Mouse (Mus musculus): Measurements from ENCODE around the gene Tmem131l.

The Tmem131l gene

DNA sequence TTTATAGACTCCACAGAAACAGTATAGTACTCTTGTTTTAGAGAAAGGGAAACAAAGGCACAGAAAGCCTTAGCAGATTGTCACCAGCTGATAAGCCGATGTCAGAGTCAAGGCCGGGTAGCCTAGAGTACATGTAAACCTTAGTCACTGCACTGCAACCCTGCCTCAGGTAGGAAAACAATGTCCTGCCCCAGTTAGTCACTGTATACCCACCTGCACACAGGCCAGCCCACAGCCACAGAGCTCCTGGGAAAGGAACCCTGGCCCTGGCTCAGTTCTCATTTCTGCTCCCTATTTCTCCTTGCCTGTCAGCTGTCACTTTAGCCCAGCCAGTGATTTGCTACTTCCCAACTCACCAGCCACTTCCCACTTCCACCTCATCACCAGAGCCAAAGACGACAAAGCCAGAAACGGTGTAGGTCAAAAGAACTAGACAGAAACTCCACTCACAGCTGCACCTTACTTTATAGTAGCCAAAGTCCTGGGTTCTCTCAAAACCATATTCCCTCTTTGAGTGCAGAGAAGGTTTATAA lies 24.4 kb downstream of the Tmem131l start:
- no peak for DNase-seq (ENCODE audit: low spot score in 2 of 2)

DNA sequence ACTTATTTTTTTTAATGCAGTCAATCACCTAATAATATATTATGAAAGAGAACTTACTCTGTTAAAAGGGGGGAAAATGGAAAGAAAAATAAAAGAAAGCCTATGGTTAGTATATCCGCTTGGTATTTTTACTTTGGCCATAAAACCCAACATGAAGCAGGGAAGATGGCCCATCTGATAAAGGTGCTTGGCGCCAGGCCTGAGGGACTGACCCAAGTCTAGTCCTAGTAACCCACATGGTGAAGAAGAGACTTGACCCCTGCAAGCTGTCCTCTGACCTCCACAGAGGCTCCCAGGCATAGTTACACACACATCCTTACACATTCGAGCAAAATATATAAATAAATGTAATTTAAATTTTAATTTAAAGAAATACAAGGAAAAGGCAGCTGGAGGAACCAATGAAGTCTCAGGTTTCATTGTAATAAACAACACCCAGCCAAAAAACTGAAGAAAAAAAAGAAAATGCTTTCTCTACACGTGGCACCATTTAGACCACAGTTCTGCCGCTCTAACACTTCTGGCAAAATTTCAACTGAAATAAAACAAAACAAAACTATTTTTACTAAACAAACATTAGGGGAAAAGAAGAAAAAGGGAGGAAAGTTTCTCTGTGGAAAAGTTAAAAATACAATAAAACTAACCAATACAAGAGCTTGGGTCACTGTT lies 28.8 kb downstream of the Tmem131l start:
- DNase-seq (ENCODE audit: low spot score in 2 of 2), result no peak

DNA sequence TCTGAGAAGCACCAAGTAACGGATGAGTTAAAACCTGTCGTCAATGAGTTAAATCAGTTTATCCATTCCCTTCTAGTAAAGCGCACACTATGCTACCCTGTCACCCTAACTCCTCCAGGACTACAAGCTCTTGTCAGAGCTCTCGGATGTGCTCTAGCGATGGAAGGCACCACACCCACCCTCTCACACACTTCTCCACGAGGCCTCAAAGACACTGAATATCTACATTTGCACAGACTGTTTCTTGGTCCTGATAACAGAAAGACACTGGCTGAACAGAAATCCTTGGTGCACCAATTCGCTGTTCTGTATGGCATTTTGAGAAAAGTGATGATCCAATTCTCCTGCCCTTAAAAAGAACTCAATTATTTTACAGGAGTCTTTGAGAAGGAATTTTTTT lies 34.0 kb downstream of the Tmem131l start:
- no peak for DNase-seq (ENCODE audit: low spot score in 2 of 2)

DNA sequence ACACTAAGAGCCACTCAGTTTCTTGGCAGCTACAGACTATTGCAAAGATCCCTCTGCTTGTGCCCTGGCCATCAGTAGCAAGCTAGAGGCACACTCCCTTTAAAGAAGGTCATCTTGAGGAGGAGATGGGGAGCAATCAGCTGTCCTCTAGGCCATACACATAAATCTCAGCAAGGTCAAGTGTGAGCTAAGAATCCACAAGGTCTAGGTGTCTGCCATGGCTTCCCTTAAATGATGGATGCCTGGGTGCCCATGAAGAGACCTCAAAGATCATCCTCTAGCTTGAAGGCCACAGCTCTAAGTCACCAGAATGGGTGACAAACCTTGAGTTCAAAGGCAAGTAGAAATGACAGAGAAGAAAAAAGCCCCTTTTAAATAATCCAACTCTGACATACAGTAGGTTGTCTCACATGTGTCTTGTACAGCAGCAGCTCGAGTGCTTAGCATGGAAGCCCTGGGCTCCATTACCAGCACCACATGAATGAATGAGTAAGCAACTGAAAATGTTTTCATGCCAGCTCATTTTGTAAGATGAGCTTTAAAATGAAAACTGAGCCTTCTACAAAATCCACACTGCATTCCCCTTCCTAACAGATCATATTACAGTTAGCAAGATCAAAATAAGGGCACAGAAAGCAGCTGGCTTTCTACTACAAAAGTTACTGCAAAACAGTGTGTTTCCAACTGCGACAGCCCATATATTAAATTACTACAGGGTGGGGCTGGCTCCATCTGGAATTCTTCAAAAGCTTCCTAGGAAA lies 35.5 kb downstream of the Tmem131l start:
- no peak for DNase-seq (ENCODE audit: low spot score in 2 of 2)

DNA sequence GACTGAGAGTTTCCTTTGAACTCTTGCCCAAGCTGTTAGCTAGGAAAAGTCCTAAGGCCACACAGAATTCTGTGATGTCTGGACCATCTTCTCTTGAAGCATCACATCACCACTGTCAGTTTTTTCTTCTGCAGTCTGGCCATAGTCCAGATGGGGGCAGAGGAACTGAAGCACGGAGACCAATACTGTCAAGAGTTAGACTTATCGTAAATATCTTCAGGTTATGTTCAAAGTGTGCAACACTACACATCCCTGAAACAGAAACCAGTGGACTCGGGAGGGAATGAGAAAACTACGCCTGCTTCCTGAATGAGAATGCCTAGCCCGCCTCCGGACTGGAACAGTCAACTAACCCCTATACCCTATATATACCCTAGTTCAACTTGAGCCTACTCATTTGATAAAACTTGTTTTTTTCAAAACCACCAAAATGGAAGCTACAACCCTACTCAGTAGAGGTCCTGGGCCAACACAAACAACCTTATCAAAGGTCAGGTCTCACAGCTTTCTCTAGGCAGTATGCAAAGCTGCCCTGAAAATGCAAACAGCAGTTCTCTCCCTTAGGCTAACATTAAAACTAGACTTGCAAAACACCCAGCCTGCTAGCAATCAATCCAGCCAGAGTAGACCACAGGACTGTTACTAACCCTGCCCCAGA lies 37.4 kb downstream of the Tmem131l start:
- no peak for DNase-seq (ENCODE audit: low spot score in 2 of 2)

DNA sequence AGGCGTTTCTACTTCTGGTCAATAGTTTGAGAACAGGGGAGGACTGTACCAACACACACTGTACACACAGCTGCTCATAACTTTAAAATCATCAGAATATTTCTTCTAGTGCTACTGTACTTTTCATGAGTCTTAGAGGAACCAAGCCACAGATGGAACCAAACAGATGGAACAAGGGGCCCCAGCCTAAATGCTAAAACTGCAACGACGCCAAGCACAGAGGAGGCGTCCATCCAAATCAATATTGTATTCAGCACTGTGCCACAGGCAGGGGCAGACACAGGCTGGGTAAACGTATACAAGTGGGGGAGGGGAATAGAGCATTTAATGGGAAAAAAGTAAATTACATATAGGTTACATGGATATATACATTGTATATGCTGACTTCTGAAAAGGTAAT lies 42.4 kb downstream of the Tmem131l start:
- no peak for DNase-seq (ENCODE audit: low spot score in 2 of 2)

DNA sequence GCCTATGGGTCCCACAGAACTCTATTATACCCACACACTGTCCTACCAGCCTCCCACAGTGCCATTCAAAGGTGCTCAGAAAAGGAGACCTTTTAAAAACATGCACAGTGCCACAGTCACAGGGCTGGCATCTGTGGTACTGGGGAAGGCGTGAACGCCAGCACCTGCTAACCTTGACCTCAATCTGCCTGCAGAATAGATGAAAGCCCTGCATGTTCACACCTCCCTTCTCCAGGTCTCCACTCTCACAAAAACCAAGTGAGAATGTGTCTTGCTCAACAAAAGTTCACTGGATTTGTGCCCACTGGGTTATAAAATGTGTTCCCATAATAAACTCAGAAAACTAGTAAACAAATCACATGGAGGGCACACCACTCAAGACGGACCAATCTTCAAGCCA lies 42.9 kb downstream of the Tmem131l start:
- DNase-seq (ENCODE audit: low spot score in 2 of 2), result no peak

DNA sequence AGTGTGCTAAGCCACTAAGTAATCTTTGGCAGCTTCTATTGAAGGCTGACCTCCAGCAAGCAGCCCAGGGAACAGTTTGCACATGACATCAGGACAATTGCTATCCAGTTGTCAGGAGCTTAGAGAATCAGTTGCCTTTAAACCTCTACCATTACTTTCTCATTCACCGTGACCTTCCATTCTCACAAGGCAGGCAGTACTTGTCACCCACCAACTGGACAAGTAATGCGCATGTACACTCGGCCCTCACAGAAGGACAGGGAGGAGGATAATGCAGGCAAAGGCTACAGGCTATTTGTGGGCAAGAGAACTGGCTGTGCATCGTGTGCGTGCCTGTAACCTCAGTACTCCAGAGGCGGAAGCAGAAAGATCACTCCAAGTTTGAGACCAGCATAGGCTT lies 43.9 kb downstream of the Tmem131l start:
- DNase-seq (ENCODE audit: low spot score in 2 of 2), result no peak

DNA sequence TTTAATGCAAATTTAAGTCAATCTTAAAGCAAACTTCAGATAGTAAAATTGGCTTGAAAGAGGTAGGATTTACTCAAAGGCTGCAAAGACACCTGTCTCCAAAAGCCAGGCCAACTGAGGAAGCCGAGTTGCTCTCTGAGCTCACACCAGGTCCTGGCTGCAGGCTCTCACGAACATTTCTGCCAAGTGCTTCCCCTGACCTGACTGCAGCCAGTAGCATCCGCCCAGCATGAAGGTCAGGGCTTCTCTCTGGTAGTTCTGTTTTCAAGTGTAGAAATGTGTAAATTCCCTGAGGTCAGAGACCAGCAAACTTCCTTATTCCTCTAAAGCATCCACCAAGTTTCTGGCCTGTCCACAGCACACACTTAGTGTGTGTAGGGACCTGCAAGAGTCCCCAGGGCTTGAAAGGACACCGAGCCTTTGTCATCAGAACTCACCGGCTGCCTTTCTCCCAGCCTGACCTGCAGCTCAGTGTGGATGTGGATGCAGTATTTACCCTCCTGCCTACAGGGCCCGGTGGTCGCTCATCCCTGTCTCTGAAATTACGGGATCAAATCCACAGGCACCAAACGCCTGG lies 44.6 kb downstream of the Tmem131l start:
- DNase-seq (ENCODE audit: low spot score in 2 of 2), result no peak

DNA sequence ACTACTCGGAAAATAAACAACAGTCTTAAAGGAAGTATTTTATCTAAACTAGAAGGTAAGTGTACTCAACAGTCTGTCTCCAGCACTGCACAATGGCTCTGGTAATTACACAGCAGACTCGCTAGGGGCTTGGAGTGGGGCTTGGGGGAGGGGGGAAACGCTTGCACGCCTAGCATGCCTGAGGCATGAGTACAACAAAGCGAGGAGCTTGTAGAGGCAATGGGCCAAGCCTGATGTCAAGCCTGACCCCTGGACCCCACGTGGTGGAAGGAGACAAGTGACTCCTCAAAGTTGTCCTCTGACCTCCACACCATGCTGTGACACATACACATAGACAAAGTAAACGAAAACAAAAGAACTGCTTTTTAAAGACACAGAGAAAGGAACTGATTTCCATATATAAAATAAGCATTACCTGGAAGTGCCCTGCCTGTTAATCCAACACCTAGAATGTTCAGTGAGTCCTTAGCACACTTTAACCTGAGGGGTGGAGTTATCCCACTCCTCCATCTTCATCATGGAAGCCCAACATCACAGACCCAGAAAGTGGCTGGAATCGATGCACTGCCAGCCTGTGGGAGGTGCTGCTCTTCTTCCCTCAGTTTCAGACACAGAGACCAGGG lies 45.6 kb downstream of the Tmem131l start:
- DNase-seq (ENCODE audit: low spot score in 2 of 2), result no peak

DNA sequence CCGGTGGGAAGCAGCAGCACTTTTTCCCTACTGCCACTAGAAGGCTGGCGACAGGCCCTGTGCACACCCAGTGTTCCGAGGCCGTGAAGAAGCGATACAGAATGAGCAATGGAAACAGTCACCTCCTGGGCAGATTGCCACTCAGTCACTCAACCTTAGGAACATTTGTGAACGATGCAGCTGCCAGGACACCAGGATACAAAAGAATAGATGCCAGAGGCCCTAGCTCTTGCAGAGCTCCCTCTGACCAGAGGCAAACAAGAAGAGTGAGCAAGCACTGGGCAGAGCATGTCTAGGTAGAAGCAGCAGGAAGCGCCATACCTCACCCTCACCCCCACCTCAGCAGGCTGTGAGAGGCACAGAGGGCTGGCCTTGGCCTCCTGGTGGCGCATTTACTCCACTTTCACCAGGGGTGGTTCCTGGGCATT lies 46.9 kb downstream of the Tmem131l start:
- DNase-seq (ENCODE audit: low spot score in 2 of 2), result no peak

DNA sequence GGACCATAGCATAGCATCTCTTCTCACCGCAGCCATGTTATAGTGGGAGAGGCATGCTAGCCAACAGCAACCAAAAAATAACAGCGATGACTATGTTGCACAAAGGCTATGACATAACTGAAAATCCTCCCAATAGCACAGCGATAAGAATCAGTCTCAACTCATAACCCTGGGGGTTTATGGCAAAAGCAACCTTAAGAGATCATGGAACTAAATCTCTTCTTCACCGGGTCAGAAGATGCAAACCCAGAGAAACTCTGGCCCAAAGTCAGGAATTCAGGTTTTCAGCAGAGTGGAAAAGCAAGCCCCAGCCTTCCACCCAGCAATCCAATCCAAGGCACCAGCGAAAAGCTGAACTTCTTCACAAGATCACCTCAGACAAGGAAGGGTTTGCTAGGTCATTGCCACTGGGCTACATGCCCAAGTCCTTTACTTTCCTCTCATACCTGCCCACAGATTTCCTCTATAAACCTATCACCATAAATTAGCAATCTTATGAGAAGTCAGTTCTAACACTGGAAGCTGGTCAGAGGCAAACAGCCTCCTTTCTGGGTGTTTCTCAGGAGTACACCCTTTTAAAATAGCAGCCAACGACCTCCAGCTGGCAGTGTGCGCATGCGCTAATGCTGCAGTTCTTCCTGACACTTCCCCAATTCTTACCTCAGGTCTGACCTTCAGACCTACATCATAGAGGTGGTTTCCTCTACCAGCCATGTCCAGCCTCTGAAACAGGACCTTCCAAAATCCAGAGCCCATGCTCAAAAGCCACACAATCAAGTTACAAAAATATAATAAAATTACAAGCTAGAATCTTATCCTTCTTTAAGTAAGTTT lies 48.1 kb downstream of the Tmem131l start:
- peak in 1 of 2 experiments; percentile 44 for DNase-seq (ENCODE audit: low spot score in 2 of 2)

DNA sequence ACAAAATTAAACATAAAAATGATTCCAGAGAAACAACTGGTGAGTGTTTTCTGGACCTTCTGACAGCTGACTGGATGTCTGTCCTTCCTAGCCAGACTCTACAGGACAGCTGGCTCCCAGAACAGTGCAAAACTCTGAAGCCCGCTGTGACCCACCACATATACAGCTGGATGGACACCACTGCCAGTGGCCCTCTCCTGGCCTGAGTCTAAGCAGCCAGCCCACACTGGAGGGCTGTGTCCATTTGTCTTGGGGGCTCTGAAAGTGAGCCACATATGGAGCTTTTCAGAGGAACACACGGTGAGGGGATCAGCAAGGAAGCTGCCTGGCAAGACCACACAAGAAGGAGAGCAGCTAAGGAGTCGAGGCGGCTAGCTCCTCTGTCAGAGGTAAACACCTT lies 51.8 kb downstream of the Tmem131l start:
- DNase-seq (ENCODE audit: low spot score in 2 of 2), result no peak

DNA sequence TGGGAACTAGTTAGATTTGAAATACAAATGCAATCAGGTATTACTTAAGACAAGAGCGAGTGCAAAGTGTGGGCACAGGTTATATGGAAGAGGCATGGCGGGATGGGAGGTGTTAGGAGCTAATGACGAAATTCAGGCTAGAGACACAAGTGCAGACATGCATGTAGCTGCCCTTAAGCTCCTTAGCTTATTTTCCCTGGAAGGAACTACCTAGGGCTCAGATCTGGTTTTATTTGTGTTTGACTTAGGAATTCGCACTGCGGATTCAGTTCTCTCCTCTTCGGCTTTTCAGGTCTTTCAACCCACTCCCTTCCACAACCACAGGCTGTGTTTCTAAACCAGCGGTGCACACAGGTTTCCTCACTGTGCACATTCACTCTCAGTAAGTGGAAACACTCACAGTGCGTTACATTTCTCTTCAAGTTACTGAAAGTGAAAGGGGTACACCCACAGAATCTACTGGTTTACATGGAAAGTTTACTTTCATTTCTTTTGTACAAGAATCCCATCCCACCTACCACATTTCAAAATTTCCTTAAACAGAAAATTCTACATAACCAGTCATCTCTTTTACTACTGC lies 52.4 kb downstream of the Tmem131l start:
- no peak for DNase-seq (ENCODE audit: low spot score in 2 of 2)

DNA sequence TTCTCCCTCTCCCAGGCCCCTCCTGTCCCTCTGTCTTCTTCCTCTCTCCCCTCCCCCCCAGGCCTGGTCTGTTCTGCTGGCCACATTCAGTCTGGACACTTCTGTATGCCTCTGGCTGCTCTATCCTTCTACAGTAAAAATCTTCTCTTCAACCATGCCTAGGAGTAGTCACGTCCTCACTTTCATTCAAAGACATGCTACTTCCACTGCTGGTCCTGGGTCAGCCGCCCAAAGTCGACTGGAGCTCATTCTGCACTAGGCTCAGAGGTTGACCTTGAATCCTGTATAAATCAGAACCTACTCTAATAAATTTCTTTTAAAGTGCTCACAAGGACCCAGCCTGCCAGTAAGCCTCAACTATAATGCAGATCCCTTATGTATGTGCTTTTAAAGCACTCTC lies 53.2 kb downstream of the Tmem131l start:
- no peak for DNase-seq (ENCODE audit: low spot score in 2 of 2)

DNA sequence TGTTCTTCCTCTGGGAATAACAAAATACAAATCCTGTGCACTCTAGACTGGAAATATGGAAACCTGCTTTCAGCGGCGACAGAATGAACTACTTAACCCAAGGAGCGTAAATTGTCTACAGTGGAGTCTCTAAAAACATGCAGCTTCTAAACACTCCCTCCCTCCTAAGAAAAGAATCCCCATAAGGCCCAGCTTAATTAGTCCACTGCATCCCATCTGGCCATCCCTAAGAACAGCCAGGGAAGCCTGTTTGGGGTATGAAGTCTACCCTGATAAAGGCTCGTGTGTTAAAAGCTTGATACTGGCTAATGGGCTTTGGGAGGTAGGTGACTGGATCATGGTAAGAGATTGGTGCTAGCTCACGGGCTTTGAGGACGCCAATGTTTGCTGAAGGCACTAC lies 54.5 kb downstream of the Tmem131l start:
- DNase-seq (ENCODE audit: low spot score in 2 of 2), result no peak

DNA sequence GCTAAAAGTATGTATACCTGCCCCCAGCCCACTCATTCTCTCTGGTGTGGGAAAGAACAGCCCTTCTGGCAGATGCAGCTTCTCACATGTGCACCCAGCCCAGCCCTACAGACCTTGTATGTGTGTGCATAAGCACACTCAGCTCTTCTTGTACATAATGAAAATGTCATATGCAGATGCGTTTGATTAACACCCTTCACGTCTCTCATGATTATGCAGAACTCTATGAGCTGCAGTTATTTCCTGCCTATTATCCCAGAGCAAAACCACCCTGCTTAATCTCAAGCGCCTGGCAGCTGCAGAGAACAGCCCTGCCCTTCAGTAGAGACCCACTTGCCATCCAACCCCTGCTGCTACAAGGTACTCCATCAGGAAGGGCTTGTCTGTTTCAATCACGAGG lies 55.6 kb downstream of the Tmem131l start:
- no peak for DNase-seq (ENCODE audit: low spot score in 2 of 2)

DNA sequence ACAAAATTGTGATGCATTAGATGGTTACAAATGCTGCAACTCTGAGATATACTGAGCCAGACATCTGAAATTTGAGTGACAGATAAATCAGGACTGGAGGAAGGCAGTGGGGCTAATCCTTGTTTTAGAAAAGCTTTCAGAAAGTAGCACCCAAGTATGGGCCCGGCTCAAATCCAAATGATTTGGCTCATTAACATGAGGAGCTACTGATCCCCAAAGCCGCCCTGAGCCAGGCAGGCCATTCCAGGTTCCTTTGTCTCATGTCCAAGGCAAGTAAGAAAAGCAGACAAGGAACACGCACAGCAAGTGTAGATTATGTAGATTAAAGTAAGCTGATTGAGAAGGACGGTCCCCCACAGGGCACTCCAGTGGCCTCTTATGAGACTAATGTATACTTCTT lies 57.2 kb downstream of the Tmem131l start:
- DNase-seq (ENCODE audit: low spot score in 2 of 2), result no peak

DNA sequence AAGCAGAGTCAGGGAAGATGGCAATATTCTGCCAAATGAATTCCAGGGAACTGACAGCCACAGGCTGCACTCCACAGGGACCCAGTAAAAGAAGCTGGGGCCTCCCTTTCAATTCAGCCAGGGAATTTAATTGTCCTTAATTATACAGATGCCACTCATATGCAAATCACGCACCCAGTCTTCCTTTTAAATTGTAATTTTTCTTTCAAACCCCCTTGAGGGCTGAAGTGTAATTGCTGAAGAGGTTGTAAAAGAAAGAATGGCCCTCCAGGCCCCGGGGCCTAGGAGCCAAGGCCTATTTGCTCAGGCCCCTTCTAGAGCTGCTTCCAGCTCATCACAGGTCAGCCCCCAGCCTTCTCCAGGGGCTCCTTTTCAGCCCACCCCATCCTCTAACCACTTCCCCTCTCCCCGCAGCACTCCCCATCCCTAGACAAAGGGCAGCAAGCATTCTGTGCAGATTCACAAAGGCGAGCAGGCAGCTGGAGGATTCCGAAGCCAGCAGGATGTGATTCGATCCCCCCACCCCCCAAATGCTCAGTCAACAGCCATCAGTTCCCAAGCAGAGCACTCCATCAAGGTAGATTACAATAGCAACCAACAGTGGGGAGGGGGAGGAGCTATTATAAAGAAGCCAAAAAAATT lies 59.6 kb downstream of the Tmem131l start:
- no peak for DNase-seq (ENCODE audit: low spot score in 2 of 2)
